Mouse (Mus musculus) right cerebral cortex, postnatal 10 days (tissue): Measurements from ENCODE around the gene Rbbp4.

Experiments
- DNase-seq, 2 experiments: peaks; one replicate each; pipeline ENCODE4 v3.0.0; 2021; ENCODE audit warnings: low spot score in 2 of 2

Rbbp4 gene

GRCm38 (mm10) chr4:129293702-129294101 lies 41.5 kb downstream of the Rbbp4 start:
- DNase-seq = no peak

- no peak for DNase-seq
These were observed 42.3 kb downstream of the Rbbp4 start for GRCm38 (mm10) chr4:129292831-129293230.

- no peak for DNase-seq
These were observed 45.5 kb downstream of the Rbbp4 start for GRCm38 (mm10) chr4:129289671-129290070.

GRCm38 (mm10) chr4:129288067-129288466 lies 47.1 kb downstream of the Rbbp4 start:
- DNase-seq = no peak

- no peak for DNase-seq
These were observed 47.6 kb downstream of the Rbbp4 start, which contains the start of gene Sync for GRCm38 (mm10) chr4:129287472-129287981. Sync (plus strand) TSS chr4:129287617.

- no peak for DNase-seq
These were observed 48.3 kb downstream of the Rbbp4 start for GRCm38 (mm10) chr4:129286683-129287471.

GRCm38 (mm10) chr4:129286001-129286682 lies 49.0 kb downstream of the Rbbp4 start:
- no peak for DNase-seq

- DNase-seq = no peak
These were observed 50.5 kb downstream of the Rbbp4 start for GRCm38 (mm10) chr4:129284685-129285084.

- no peak for DNase-seq
These were observed 51.9 kb downstream of the Rbbp4 start for GRCm38 (mm10) chr4:129283226-129283625.

GRCm38 (mm10) chr4:129282786-129283185 lies 52.4 kb downstream of the Rbbp4 start:
- no peak for DNase-seq

GRCm38 (mm10) chr4:129276453-129276865 lies 58.7 kb downstream of the Rbbp4 start:
- DNase-seq = peak; percentile 89 to 95

GRCm38 (mm10) chr4:129272756-129273046 lies 62.5 kb downstream of the Rbbp4 start:
- peak; percentile 53 to 64 for DNase-seq

- DNase-seq = no peak
These were observed 63.0 kb downstream of the Rbbp4 start for GRCm38 (mm10) chr4:129271991-129272755.

- no peak for DNase-seq
These were observed 66.5 kb downstream of the Rbbp4 start for GRCm38 (mm10) chr4:129268698-129269097.

- DNase-seq = no peak
These were observed 68.3 kb downstream of the Rbbp4 start for GRCm38 (mm10) chr4:129266821-129267220.

GRCm38 (mm10) chr4:129266191-129266590 lies 69.0 kb downstream of the Rbbp4 start:
- DNase-seq = no peak

GRCm38 (mm10) chr4:129263225-129264021 lies 71.7 kb downstream of the Rbbp4 start:
- DNase-seq = no peak

GRCm38 (mm10) chr4:129261196-129261595 lies 74.0 kb downstream of the Rbbp4 start, which contains the start of gene C77080:
C77080 (minus strand) TSS chr4:129261404.
- DNase-seq = no peak

- DNase-seq = no peak
These were observed 74.5 kb downstream of the Rbbp4 start for GRCm38 (mm10) chr4:129260678-129261077.

- no peak for DNase-seq
These were observed 76.1 kb downstream of the Rbbp4 start for GRCm38 (mm10) chr4:129259101-129259500.
